Mouse (Mus musculus) olfactory bulb, adult 2 months (tissue): ENCODE measurements around the gene Lrrc56. TPM values are rescaled to one million over a fixed set of nuclear protein-coding genes. Genes with fewer than 3 reads are reported as not detected.

ENCODE experiments used
- H3K27ac ChIP-seq: fragments of 200-500 bp; 2 replicates; pipeline ENCODE4 v1.5.1; 2012; ENCODE audit warnings: low read depth, low read length; ENCODE audit not compliant: insufficient read depth
- H3K4me1 ChIP-seq: fragments of 200-500 bp; 2 replicates; pipeline ENCODE4 v1.6.1; 2012; ENCODE audit warnings: low read length; ENCODE audit not compliant: control insufficient read depth, insufficient read depth
- H3K4me3 ChIP-seq: fragments of 200-500 bp; 2 replicates; pipeline ENCODE4 v1.5.1; 2012; ENCODE audit warnings: mild to moderate bottlenecking, low read depth, low read length, moderate library complexity; ENCODE audit not compliant: insufficient read depth
- CTCF ChIP-seq: fragments of 200-500 bp; IDR thresholded peaks from 2 replicates; pipeline ENCODE4 v1.5.1; 2012; ENCODE audit warnings: low read depth, mild to moderate bottlenecking, low read length, moderate library complexity; ENCODE audit not compliant: insufficient read depth
- POLR2A ChIP-seq: fragments of 200-500 bp; IDR thresholded peaks from 2 replicates; pipeline ENCODE4 v1.6.1; 2012; ENCODE audit warnings: mild to moderate bottlenecking, low read depth, low read length, moderate library complexity; ENCODE audit not compliant: insufficient read depth
- WGBS: fragments of 180-500 bp; shearing (Covaris S2); methylation state at CpG from one replicate; pipeline ENCODE4 v1.1.7; 2018; 5-methylcytosine and 5-hydroxymethylcytosine counted together
- polyA plus RNA-seq: library from polyadenylated mRNA; stranded (reverse); fragments of >200 nt; gene quantifications from 2 replicates; pipeline ENCODE4 v1.2.4, GENCODE M21; 2012; ENCODE audit warnings: low replicate concordance; ENCODE audit not compliant: missing spikeins, insufficient read depth, insufficient read length

Gene Lrrc56
- polyA plus RNA-seq, 1 experiment = not detected

DNA sequence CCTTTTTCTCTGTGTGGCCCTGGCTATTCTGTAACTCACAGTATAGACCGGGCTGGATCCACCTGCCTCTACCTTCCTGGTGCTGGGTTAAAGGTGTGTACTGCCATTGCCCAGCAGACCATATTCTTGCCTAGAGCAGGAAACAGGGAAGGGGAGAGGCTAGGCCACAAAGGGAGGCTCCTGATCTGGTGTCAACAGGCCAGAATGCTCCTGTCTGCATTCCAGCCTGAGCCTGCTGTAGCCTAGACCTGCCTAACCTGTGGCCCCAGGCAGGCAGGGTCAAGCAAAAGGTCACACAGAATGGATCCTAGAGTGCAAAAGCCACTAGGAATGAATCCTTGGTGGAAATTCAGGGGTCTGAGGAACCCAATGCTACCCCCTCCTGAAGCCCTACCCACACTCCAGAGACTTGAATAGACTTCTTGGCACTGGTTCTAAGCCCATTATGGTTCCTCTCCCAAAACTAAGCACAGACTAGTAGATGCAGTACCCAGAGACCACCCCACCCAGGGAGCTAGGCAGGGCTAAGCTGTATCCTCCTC lies 25.7 kb downstream of the Lrrc56 start:
- TF ChIP-seq CTCF (no peak), POLR2A (no peak)
- H3K4me1 ChIP-seq = peaks cover 33% of the 10 kb centered on the region
- no peak overlapping the region for H3K4me3 ChIP-seq
- 85% methylated on average over 1 of the region's 1 CpGs for WGBS
- no peak overlapping the region for H3K27ac ChIP-seq

DNA sequence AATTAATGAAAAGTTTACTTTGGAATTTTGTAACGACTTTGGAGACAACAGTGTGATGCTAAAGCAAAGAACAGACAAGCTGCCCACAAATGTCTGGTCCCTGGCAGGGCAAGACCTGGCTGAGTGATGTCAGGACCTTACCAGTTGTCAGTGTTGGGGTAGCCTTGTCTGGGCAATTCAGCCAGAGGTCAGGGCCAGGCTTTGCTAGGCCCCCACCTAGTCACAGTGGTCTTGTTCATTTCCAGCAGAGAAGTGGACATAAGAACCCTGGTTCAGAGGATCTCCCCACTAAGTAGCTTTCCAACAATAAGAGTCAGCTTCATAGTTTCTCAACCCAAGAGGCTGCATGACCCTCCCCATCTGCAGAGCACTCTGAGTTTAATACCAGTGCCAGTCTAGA lies 26.4 kb downstream of the Lrrc56 start:
- H3K4me3 ChIP-seq = no peak overlapping the region
- TF ChIP-seq CTCF (no peak), POLR2A (no peak)
- H3K27ac ChIP-seq = no peak overlapping the region
- WGBS = 57% methylated on average over 1 of the region's 1 CpGs
- H3K4me1 ChIP-seq = peaks cover 29% of the 10 kb centered on the region

DNA sequence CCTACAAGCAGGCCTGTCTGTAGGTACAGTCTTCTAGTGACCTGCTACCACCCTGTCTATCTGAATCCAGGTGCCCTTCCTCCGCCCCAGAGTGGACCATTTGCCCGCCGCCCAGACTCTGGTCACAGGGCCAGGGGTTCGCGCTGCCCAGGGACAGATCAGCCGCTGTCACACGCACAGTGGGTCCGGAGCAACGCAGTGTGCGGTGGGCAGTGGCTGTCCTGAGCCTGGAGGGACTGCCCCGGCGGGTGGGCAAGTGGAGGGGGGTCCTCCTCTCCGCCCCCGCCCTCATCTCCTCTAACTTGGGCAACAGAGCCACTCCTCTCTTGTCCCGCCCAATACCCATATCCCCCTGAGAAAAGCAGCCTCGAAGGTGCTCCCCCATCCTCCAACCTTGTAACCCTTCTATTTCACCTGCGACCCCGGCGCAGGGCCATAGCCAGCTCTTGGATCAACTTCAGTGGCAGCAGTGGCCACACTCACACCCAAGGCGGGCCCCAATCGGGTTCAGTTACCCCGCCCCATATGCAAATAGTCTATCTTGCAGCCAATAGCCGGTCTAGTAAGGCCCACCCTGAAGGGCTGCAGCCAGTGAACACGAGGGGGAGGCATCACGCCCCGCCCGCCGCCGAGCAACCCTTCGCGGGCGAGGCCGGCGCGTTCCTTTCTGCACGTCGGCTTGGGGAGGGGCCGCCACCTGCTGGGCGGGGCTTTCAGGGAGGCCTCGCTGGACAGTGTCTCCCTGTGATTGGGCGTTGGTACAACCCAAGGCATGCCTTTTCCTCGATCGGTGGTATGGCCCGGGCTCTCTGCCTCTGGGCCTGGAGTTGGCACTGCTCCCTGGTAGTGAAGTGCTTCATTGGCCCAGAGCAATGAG lies 27.5 kb downstream of the Lrrc56 start:
- Histone ChIP-seq H3K4me3 (peak overlapping the region; percentile 26), H3K27ac (no peak overlapping the region), H3K4me1 (peaks cover 18% of the 10 kb centered on the region)
- TF ChIP-seq POLR2A (no peak), CTCF (no peak)
- 8% methylated on average over 44 of the region's 44 CpGs for WGBS

DNA sequence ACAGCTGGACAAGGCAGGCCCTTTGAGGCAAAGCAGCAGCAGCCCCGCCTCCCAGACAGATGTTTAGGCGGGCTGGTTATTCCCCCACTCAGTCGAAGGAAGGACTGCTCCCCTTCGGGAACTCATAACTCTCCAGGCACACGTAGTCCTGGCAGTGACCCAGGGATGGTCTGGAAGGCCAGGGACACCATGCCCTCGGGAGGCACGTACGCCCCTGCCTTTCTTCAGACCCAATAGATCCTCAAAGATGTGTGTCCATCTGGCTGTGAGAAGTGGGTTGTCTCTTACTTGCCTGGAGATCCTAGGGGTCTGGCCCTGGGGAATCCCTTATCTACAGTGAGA lies 28.1 kb downstream of the Lrrc56 start:
- Histone ChIP-seq H3K4me3 (peak overlapping the region; percentile 26), H3K27ac (no peak overlapping the region), H3K4me1 (peaks cover 17% of the 10 kb centered on the region)
- 6% methylated on average over 8 of the region's 8 CpGs for WGBS
- TF ChIP-seq POLR2A (no peak), CTCF (no peak)

DNA sequence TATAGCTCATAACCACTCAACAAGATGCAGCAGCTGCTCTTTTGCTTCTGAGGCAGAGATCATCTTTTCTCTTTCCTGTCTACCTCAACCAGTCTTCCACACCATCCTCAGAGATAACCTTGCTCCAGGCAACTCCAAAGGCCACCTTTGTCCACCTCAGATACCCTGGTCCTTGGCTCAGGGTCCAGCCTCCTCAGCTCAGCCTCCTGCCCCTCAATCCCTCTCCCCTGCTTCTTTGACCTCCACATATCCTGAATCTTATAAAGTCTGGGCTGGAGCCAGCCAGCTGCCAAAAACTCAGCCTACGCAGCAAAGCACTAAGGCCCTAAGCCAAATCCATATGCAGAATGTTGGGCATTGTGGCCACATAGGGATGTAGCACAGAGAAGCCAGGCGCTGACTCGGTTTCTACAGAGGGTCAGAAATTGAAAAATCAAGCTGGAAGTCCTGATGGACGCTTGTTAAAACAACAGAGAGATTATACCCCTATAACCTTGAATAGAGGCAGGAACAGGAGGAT lies 28.8 kb downstream of the Lrrc56 start:
- H3K4me1 ChIP-seq = peaks cover 17% of the 10 kb centered on the region
- H3K4me3 ChIP-seq = no peak overlapping the region
- WGBS = 90% methylated on average over 4 of the region's 4 CpGs
- no peak overlapping the region for H3K27ac ChIP-seq
- TF ChIP-seq POLR2A (no peak), CTCF (no peak)

DNA sequence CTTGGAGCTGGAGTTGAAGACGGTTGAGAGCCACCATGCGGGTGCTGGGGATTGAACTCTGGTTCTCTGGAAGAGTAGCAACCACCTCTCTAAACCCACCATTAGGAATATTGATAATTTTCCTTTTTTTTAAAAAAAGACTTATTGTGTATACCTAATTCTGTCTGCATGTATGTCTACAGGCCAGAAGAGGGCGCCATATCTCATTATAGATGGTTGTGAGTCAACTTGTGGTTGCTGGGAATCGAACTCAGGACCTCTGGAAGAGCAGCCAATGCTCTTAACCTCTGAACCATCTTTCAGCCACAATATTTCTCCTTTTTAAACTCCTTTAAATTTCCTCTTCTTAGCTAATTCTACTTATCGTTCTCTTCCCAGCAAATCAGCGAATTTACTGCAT lies 32.6 kb downstream of the Lrrc56 start:
- H3K4me1 ChIP-seq = peaks cover 22% of the 10 kb centered on the region
- no peak overlapping the region for H3K4me3 ChIP-seq
- no peak overlapping the region for H3K27ac ChIP-seq
- TF ChIP-seq POLR2A (no peak), CTCF (no peak)
- WGBS = 88% methylated on average over 6 of the region's 6 CpGs

DNA sequence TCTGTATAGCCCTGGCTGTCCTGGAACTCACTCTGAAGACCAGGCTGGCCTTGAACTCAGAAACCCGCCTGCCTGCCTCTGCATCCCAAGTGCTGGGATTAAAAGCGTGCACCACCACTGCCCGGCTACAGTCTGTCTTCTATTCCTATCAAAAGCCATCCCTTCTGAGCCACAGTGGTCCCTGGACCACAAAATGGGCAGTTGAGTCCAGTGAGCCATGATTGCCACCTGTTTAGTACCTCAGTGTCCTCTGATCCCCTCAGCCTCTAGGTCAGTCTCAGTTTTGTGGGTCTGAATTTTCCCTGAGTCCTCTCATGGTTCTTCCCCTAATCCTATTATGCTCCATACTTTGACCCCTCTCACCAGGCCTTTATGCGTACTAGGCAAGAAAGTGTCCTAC lies 33.8 kb downstream of the Lrrc56 start:
- H3K27ac ChIP-seq = no peak overlapping the region
- WGBS = 70% methylated on average over 4 of the region's 4 CpGs
- no peak for TF ChIP-seq CTCF
- no peak overlapping the region for H3K4me3 ChIP-seq
- peaks cover 15% of the 10 kb centered on the region for H3K4me1 ChIP-seq

DNA sequence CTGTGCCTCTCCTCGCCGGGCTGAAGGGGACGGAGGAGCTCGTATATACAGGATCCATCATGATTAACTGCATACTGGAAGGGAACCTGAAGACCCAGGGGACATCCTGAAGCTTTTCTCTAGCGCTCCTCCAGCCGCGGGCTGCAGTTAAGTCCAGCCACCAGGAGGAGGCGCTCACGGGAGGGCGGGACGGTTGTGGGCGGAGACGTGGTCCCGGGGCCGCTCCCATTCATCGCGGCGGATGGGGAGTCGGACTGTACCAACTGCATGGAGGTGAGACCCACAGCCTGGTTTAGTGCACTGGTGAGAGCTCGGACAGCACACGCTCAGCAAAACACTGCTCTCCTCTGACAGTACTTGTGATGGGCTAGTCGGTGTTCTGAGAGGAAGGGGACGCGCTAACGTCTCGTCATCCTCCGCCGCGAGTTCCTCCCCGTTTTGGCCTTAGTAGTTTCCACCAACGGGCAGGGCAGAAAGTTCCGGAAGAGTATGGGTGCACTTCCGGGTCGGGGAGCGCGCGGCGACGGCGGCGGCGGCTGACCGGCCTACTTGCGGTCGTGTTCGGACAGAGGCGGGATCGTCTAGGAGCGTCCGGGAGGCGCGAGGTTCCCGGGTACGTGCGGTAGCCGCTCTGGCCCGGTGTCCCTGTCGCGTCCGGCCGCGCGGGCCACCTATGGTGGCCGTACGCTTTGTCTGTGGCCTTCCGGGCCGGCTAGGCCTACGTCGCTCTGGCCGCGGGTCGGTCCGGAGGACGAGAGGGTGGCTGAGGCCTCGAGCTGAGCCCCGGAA lies 34.5 kb downstream of the Lrrc56 start, which contains the start of gene Phrf1:
TSS of gene Phrf1 (plus strand) at position 506 of the 789 bp plus-strand sequence.
- under 1% methylated on average over 76 of the region's 76 CpGs for WGBS

DNA sequence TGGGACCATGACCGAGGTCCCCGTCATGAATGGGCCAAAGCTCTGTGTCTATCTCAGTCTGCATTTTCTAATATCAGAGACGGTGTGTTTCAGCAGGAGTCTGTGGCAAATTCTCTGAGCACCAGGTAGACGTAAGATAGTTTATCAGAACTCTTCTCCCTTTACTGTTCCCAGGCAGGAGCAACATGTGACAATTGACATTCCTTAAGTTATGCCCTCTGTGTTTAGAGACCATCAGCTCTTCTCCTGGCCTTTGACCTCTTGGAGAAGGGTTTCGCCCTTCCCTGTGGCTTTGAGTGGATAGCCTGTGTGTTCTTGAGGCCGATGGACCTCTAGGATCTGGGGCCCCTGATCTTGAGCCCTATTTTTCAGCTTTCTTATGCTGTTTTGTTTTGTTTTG lies 35.7 kb downstream of the Lrrc56 start:
- TF ChIP-seq CTCF = no peak
- TF ChIP-seq POLR2A = no peak
- Histone ChIP-seq H3K27ac (no peak overlapping the region), H3K4me1 (peaks cover 15% of the 10 kb centered on the region), H3K4me3 (peak overlapping the region; percentile 63)
- WGBS = 59% methylated on average over 6 of the region's 6 CpGs

More for the DNA sequence above, 34.5 kb downstream of the Lrrc56 start, which contains the start of gene Phrf1:
- Histone ChIP-seq H3K4me3 (peak within 1 kb of the TSS; percentile 63), H3K27ac (peak within 1 kb of the TSS; percentile 98), H3K4me1 (peaks cover 15% of the 10 kb centered on the region)
- TF ChIP-seq POLR2A (peak; percentile 49), CTCF (peak; percentile 85)
